Mouse (Mus musculus) lung, postnatal 0 days (tissue): ENCODE measurements at regions not wholly inside any gene's neighbourhood (a gene's known extent, or its start where the extent isn't known, plus 50 kb on each side); places are given as distances from the start of the nearest gene placed in this dataset.
A peak's percentile ranks its signal among the peaks of the same experiment; 100 is the strongest.

Experiments
- ATAC-seq: fragments of 200-750 bp; cut with Nextera tagmentation; 2 replicates; pipeline ENCODE4 v1.8.0; 2017; ENCODE audit warnings: moderate library complexity
- DNase-seq: peaks from one replicate; pipeline ENCODE4 v3.0.0-alpha.2; 2016; ENCODE audit warnings: low spot score
- H3K27ac ChIP-seq: fragments of 300-500 bp; sonication (generic); 2 replicates; pipeline ENCODE4 v1.5.1; 2014; ENCODE audit warnings: antibody characterized with exemption, mild to moderate bottlenecking, low read length, mixed read lengths
- H3K27me3 ChIP-seq: fragments of 300-500 bp; sonication (generic); replicated peaks from 2 replicates; pipeline ENCODE4 v1.6.1; 2014; ENCODE audit warnings: low read length, mixed read lengths; ENCODE audit not compliant: insufficient read depth
- H3K36me3 ChIP-seq: fragments of 300-500 bp; sonication (generic); 2 replicates; pipeline ENCODE4 v1.6.1; 2014; ENCODE audit warnings: low read length, mixed read lengths; ENCODE audit not compliant: insufficient read depth
- H3K4me1 ChIP-seq: fragments of 300-500 bp; sonication (generic); 2 replicates; pipeline ENCODE4 v1.6.1; 2014; ENCODE audit warnings: antibody characterized with exemption, low read depth, low read length, mixed read lengths; ENCODE audit not compliant: insufficient read depth
- H3K4me2 ChIP-seq: fragments of 300-500 bp; sonication (generic); replicated peaks from 2 replicates; pipeline ENCODE4 v1.6.1; 2014; ENCODE audit warnings: low read depth, mild to moderate bottlenecking, low read length, moderate library complexity, mixed read lengths
- H3K4me3 ChIP-seq: fragments of 300-500 bp; sonication (generic); 2 replicates; pipeline ENCODE4 v1.5.1; 2014; ENCODE audit warnings: low read depth, low read length
- H3K9ac ChIP-seq: fragments of 300-500 bp; sonication (generic); replicated peaks from 2 replicates; pipeline ENCODE4 v1.6.1; 2014; ENCODE audit warnings: low read depth, mild to moderate bottlenecking
- H3K9me3 ChIP-seq: fragments of 300-500 bp; sonication (generic); 2 replicates; pipeline ENCODE4 v1.6.1; 2016; ENCODE audit warnings: low read length, mixed read lengths
- CTCF ChIP-seq: IDR thresholded peaks from 2 replicates; pipeline ENCODE4 v1.5.1; 2016; ENCODE audit warnings: antibody characterized with exemption, mild to moderate bottlenecking
- EP300 ChIP-seq: IDR thresholded peaks from 2 replicates; pipeline ENCODE4 v1.6.1; 2016; ENCODE audit warnings: antibody characterized with exemption, mild to moderate bottlenecking, control low read depth
- WGBS: fragments of 180-500 bp; shearing (Covaris S2); extraction: QIAGEN DNeasy Blood & Tissue Kit; methylation state at CpG from one replicate; pipeline ENCODE4 v1.1.7; 2014; 5-methylcytosine and 5-hydroxymethylcytosine counted together

GRCm38 (mm10) chr1:144330365-144331050, 81.5 kb upstream of the Rgs1 start:
- TF ChIP-seq EP300 (peak; percentile 54), CTCF (no peak)
- no peak overlapping the region for H3K9ac ChIP-seq
- peak; percentile 64 for DNase-seq
- no peaks in the 10 kb centered on the region for H3K9me3 ChIP-seq
- no peak overlapping the region for H3K4me3 ChIP-seq
- no peaks in the 10 kb centered on the region for H3K27me3 ChIP-seq
- no peak overlapping the region for H3K27ac ChIP-seq
- peak; percentile 84 for ATAC-seq
- H3K36me3 ChIP-seq, result no peaks in the 10 kb centered on the region
- 16% methylated on average over 8 of the region's 8 CpGs for WGBS
- no peak overlapping the region for H3K4me2 ChIP-seq
- H3K4me1 ChIP-seq, result no peaks in the 10 kb centered on the region

GRCm38 (mm10) chr1:144319406-144319805, 70.4 kb upstream of the Rgs1 start:
- WGBS, result 78% methylated on average over 6 of the region's 6 CpGs
- Histone ChIP-seq H3K9me3 (no peaks in the 10 kb centered on the region), H3K9ac (no peak overlapping the region), H3K27ac (no peak overlapping the region), H3K36me3 (no peaks in the 10 kb centered on the region), H3K4me1 (no peaks in the 10 kb centered on the region), H3K27me3 (no peaks in the 10 kb centered on the region), H3K4me2 (no peak overlapping the region), H3K4me3 (no peak overlapping the region)
- no peak for ATAC-seq
- no peak for TF ChIP-seq CTCF
- TF ChIP-seq EP300, result 0 out of 2 replicates have a peak, but pooled peaks have one; percentile 36
- DNase-seq, result peak; percentile 10

- no peak overlapping the region for H3K4me3 ChIP-seq
- TF ChIP-seq CTCF (no peak), EP300 (no peak)
- H3K27ac ChIP-seq, result no peak overlapping the region
- ATAC-seq, result no peak
- no peak overlapping the region for H3K9ac ChIP-seq
- no peak for DNase-seq
- H3K27me3 ChIP-seq, result no peaks in the 10 kb centered on the region
- no peaks in the 10 kb centered on the region for H3K36me3 ChIP-seq
- no peak overlapping the region for H3K4me2 ChIP-seq
- H3K4me1 ChIP-seq, result no peaks in the 10 kb centered on the region
- WGBS, result 62% methylated on average over 1 of the region's 1 CpGs
- no peaks in the 10 kb centered on the region for H3K9me3 ChIP-seq
These were observed 69.2 kb upstream of the Rgs1 start for GRCm38 (mm10) chr1:144318289-144318688.

- no peak overlapping the region for H3K27ac ChIP-seq
- no peaks in the 10 kb centered on the region for H3K9me3 ChIP-seq
- no peaks in the 10 kb centered on the region for H3K4me1 ChIP-seq
- 53% methylated on average over 3 of the region's 3 CpGs for WGBS
- no peak for ATAC-seq
- DNase-seq, result peak; percentile 18
- H3K36me3 ChIP-seq, result no peaks in the 10 kb centered on the region
- no peaks in the 10 kb centered on the region for H3K27me3 ChIP-seq
- no peak overlapping the region for H3K4me3 ChIP-seq
- H3K9ac ChIP-seq, result no peak overlapping the region
- TF ChIP-seq EP300 (0 out of 2 replicates have a peak, but pooled peaks have one; percentile 6), CTCF (no peak)
- H3K4me2 ChIP-seq, result no peak overlapping the region
These were observed 68.5 kb upstream of the Rgs1 start for GRCm38 (mm10) chr1:144317560-144317959.

- Histone ChIP-seq H3K4me2 (no peak overlapping the region), H3K27ac (no peak overlapping the region), H3K4me3 (no peak overlapping the region), H3K36me3 (no peaks in the 10 kb centered on the region), H3K9me3 (no peaks in the 10 kb centered on the region), H3K9ac (no peak overlapping the region), H3K27me3 (no peaks in the 10 kb centered on the region), H3K4me1 (no peaks in the 10 kb centered on the region)
- DNase-seq (no peak), ATAC-seq (no peak)
- 86% methylated on average over 2 of the region's 2 CpGs for WGBS
- TF ChIP-seq EP300 (no peak), CTCF (no peak)
These were observed 67.2 kb upstream of the Rgs1 start for GRCm38 (mm10) chr1:144316251-144316650.

GRCm38 (mm10) chr1:144314382-144314781, 65.3 kb upstream of the Rgs1 start:
- 72% methylated on average over 2 of the region's 2 CpGs for WGBS
- H3K4me1 ChIP-seq, result no peaks in the 10 kb centered on the region
- H3K27me3 ChIP-seq, result no peaks in the 10 kb centered on the region
- no peaks in the 10 kb centered on the region for H3K9me3 ChIP-seq
- no peak overlapping the region for H3K9ac ChIP-seq
- no peak overlapping the region for H3K4me3 ChIP-seq
- H3K4me2 ChIP-seq, result no peak overlapping the region
- TF ChIP-seq EP300 (no peak), CTCF (no peak)
- H3K27ac ChIP-seq, result no peak overlapping the region
- ATAC-seq (no peak), DNase-seq (no peak)
- no peaks in the 10 kb centered on the region for H3K36me3 ChIP-seq
